Mouse (Mus musculus): ENCODE measurements around the gene Gp1bb. TPM values are rescaled to one million over a fixed set of nuclear protein-coding genes. Genes with fewer than 3 reads are reported as not detected.

Gp1bb gene
- polyA plus RNA-seq, 1 experiment from 2014 or later: 0.36 TPM

GRCm38 (mm10) chr16:18584901-18585510 lies 37.2 kb downstream of the Gp1bb start:
- Histone ChIP-seq H3K36me3 (ENCODE audit: inconsistent target) (no peaks in the 10 kb centered on the region), H3K4me3 (ENCODE audit: inconsistent target) (no peak overlapping the region), H3K27ac (no peak overlapping the region), H3K79me2 (ENCODE audit: inconsistent target) (no peaks in the 10 kb centered on the region)
- 91% methylated on average over 10 of the region's 10 CpGs for WGBS (ENCODE audit: missing documents)

GRCm38 (mm10) chr16:18583673-18584357 lies 38.4 kb downstream of the Gp1bb start:
- 97% methylated on average over 9 of the region's 10 CpGs for WGBS (ENCODE audit: missing documents)
- H3K4me3 ChIP-seq (ENCODE audit: inconsistent target): no peak overlapping the region
- H3K79me2 ChIP-seq (ENCODE audit: inconsistent target): no peaks in the 10 kb centered on the region
- no peak overlapping the region for H3K27ac ChIP-seq
- no peaks in the 10 kb centered on the region for H3K36me3 ChIP-seq (ENCODE audit: inconsistent target)

GRCm38 (mm10) chr16:18583169-18583568 lies 39.0 kb downstream of the Gp1bb start:
- Histone ChIP-seq H3K27ac (no peak overlapping the region), H3K36me3 (ENCODE audit: inconsistent target) (no peaks in the 10 kb centered on the region), H3K79me2 (ENCODE audit: inconsistent target) (no peaks in the 10 kb centered on the region), H3K4me3 (ENCODE audit: inconsistent target) (no peak overlapping the region)
- 67% methylated on average over 10 of the region's 10 CpGs for WGBS (ENCODE audit: missing documents)

GRCm38 (mm10) chr16:18582426-18583148 lies 39.6 kb downstream of the Gp1bb start:
- no peaks in the 10 kb centered on the region for H3K79me2 ChIP-seq (ENCODE audit: inconsistent target)
- 7% methylated on average over 56 of the region's 67 CpGs for WGBS (ENCODE audit: missing documents)
- H3K27ac ChIP-seq: no peak overlapping the region
- H3K4me3 ChIP-seq (ENCODE audit: inconsistent target): no peak overlapping the region
- no peaks in the 10 kb centered on the region for H3K36me3 ChIP-seq (ENCODE audit: inconsistent target)

GRCm38 (mm10) chr16:18581623-18582205 lies 40.5 kb downstream of the Gp1bb start:
- H3K27ac ChIP-seq: no peak overlapping the region
- H3K36me3 ChIP-seq (ENCODE audit: inconsistent target): no peaks in the 10 kb centered on the region
- WGBS (ENCODE audit: missing documents): 2% methylated on average over 36 of the region's 66 CpGs
- no peaks in the 10 kb centered on the region for H3K79me2 ChIP-seq (ENCODE audit: inconsistent target)
- no peak overlapping the region for H3K4me3 ChIP-seq (ENCODE audit: inconsistent target)

GRCm38 (mm10) chr16:18581050-18581622 lies 41.1 kb downstream of the Gp1bb start:
- no peaks in the 10 kb centered on the region for H3K79me2 ChIP-seq (ENCODE audit: inconsistent target)
- no peaks in the 10 kb centered on the region for H3K36me3 ChIP-seq (ENCODE audit: inconsistent target)
- WGBS (ENCODE audit: missing documents): 13% methylated on average over 19 of the region's 21 CpGs
- no peak overlapping the region for H3K27ac ChIP-seq
- no peak overlapping the region for H3K4me3 ChIP-seq (ENCODE audit: inconsistent target)

GRCm38 (mm10) chr16:18580389-18580788 lies 41.8 kb downstream of the Gp1bb start:
- no peaks in the 10 kb centered on the region for H3K36me3 ChIP-seq (ENCODE audit: inconsistent target)
- no peak overlapping the region for H3K4me3 ChIP-seq (ENCODE audit: inconsistent target)
- WGBS (ENCODE audit: missing documents): 69% methylated on average over 2 of the region's 2 CpGs
- no peaks in the 10 kb centered on the region for H3K79me2 ChIP-seq (ENCODE audit: inconsistent target)
- H3K27ac ChIP-seq: no peak overlapping the region

GRCm38 (mm10) chr16:18577599-18578160 lies 44.5 kb downstream of the Gp1bb start:
- H3K36me3 ChIP-seq (ENCODE audit: inconsistent target): no peaks in the 10 kb centered on the region
- 25% methylated on average over 5 of the region's 5 CpGs for WGBS (ENCODE audit: missing documents)
- no peak overlapping the region for H3K4me3 ChIP-seq (ENCODE audit: inconsistent target)
- H3K79me2 ChIP-seq (ENCODE audit: inconsistent target): no peaks in the 10 kb centered on the region
- H3K27ac ChIP-seq: no peak overlapping the region

GRCm38 (mm10) chr16:18577071-18577470 lies 45.1 kb downstream of the Gp1bb start:
- no peaks in the 10 kb centered on the region for H3K36me3 ChIP-seq (ENCODE audit: inconsistent target)
- WGBS (ENCODE audit: missing documents): 40% methylated on average over 3 of the region's 3 CpGs
- H3K27ac ChIP-seq: no peak overlapping the region
- H3K4me3 ChIP-seq (ENCODE audit: inconsistent target): no peak overlapping the region
- H3K79me2 ChIP-seq (ENCODE audit: inconsistent target): no peaks in the 10 kb centered on the region

- Histone ChIP-seq H3K27ac (no peak overlapping the region), H3K4me3 (ENCODE audit: inconsistent target) (no peak overlapping the region), H3K79me2 (ENCODE audit: inconsistent target) (no peaks in the 10 kb centered on the region), H3K36me3 (ENCODE audit: inconsistent target) (no peaks in the 10 kb centered on the region)
- 80% methylated on average over 8 of the region's 8 CpGs for WGBS (ENCODE audit: missing documents)
These were observed 48.0 kb downstream of the Gp1bb start for GRCm38 (mm10) chr16:18574196-18574595.

Other genes with a start within 250 kb of the Gp1bb start
- gene Txnrd2, start 196.0 kb downstream of the Gp1bb start, polyA plus RNA-seq (2018): 10.3 to 16.8 TPM (median 14.7 TPM) in 3 replicates
- 118 to 154 TPM (median 126 TPM) in 3 replicates for gene Comt, start 195.6 kb downstream of the Gp1bb start, polyA plus RNA-seq (2018)
- 0.89 to 4.1 TPM (median 1.3 TPM) in 3 replicates for gene Gnb1l, start 123.7 kb downstream of the Gp1bb start, polyA plus RNA-seq (2018)
- gene Rtl10, start 123.5 kb downstream of the Gp1bb start, polyA plus RNA-seq (2018): 1.5 TPM in 1 of 3 replicates, not detected in the others
- not detected in 3 replicates for gene Tbx1, start 31.7 kb downstream of the Gp1bb start, polyA plus RNA-seq (2018)
- not detected in 3 replicates for gene Gm49601, start 4.0 kb upstream of the Gp1bb start, polyA plus RNA-seq (2018)
- gene Sept5, start 7.6 kb upstream of the Gp1bb start, polyA plus RNA-seq (2018): 0.33 to 0.36 TPM in 2 of 3 replicates, not detected in the other
- not detected in 3 replicates for gene Cldn5, start 154.4 kb upstream of the Gp1bb start, polyA plus RNA-seq (2018)
- gene Ufd1, start 189.4 kb upstream of the Gp1bb start, polyA plus RNA-seq (2018): 29.8 to 43.1 TPM (median 34.8 TPM) in 3 replicates
- 1.4 to 16.3 TPM (median 4.9 TPM) in 3 replicates for gene Cdc45, start 189.6 kb upstream of the Gp1bb start, polyA plus RNA-seq (2018)
- gene 2510002D24Rik, start 214.2 kb upstream of the Gp1bb start, polyA plus RNA-seq (2018): 4.3 to 5.8 TPM (median 5.6 TPM) in 3 replicates
- not detected in 3 replicates for gene Gm28539, start 214.2 kb upstream of the Gp1bb start, polyA plus RNA-seq (2018)

Measured in macrophage (primary cell).